Mouse (Mus musculus) Patski (cell line): ENCODE measurements at regions not wholly inside any gene's neighbourhood (a gene's known extent, or its start where the extent isn't known, plus 50 kb on each side); places are given as distances from the start of the nearest gene placed in this dataset.

ENCODE experiments used
- ATAC-seq: fragments of 100-300 bp; one replicate; pipeline ENCODE4 v1.8.0; 2021
- CTCF ChIA-PET: fragments of 350-600 bp; sonication (Branson Sonifier 250); formaldehyde crosslinking; loops from one replicate; lab custom pipeline; 2022; ENCODE audit warnings: inconsistent platforms; lab: Charles Lee
- POLR2A ChIA-PET: fragments of 350-600 bp; sonication (Branson Sonifier 250); formaldehyde crosslinking; loops from one replicate; lab custom pipeline; 2022; ENCODE audit warnings: antibody characterized with exemption, inconsistent platforms; lab: Charles Lee
- DNase-seq: peaks from one replicate; pipeline ENCODE4 v3.0.0-alpha.2; 2011; ENCODE audit warnings: low read depth, low spot score
- H3K27me3 ChIP-seq: fragments of 371-371 bp; one replicate; pipeline ENCODE4 v1.5.1; 2021
- CTCF ChIP-seq: fragments of 100-300 bp; IDR thresholded peaks from one replicate; pipeline ENCODE4 v1.5.1; 2021
- in situ Hi-C: fragments of 300-500 bp; cut with MboI; formaldehyde crosslinking; loops from 3 replicates; pipeline ENCODE4 v1.11.1; 2018; ENCODE audit warnings: low pct_unique_long_range_greater_than_20kb, mixed read lengths

DNA sequence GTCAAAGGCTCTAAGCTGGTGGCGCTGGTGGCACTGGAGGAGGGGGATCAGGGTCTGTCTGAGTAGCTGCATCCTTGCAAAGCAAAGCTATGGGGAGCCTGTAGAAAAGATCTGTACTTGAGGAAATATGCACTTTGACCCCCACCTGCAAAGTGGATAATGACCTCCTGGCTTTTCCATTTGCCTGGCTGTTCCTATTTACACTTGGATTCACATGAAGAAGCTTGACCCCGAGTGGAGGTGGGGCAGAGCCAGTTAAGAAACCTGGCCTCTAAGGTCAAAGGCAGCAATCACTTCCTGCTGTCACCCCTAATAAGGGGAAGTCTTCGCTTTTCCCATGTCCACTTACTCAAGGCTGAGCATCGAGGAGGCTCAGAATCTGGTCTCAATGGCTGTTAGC, 145.7 kb upstream of the Fam19a5 start:
- POLR2A ChIA-PET = interaction anchor here (0.6 kb wide), 1 partner anchor 14 kb away, joined by 4 read pairs; no protein-coding TSS in a partner anchor
- TF ChIP-seq CTCF = no peak
- CTCF ChIA-PET = no interaction called here
- DNase-seq = no peak
- in situ Hi-C loops = no loop called here
- no peak for ATAC-seq
- H3K27me3 ChIP-seq = peaks cover 5% of the 10 kb centered on the region

GRCm38 (mm10) chr15:87405689-87406088, 138.4 kb upstream of the Fam19a5 start:
- ChIA-PET POLR2A (no interaction called here), CTCF (no interaction called here)
- ATAC-seq = no peak
- in situ Hi-C loops = no loop called here
- no peak for TF ChIP-seq CTCF
- no peak for DNase-seq
- peaks cover 2% of the 10 kb centered on the region for H3K27me3 ChIP-seq

DNA sequence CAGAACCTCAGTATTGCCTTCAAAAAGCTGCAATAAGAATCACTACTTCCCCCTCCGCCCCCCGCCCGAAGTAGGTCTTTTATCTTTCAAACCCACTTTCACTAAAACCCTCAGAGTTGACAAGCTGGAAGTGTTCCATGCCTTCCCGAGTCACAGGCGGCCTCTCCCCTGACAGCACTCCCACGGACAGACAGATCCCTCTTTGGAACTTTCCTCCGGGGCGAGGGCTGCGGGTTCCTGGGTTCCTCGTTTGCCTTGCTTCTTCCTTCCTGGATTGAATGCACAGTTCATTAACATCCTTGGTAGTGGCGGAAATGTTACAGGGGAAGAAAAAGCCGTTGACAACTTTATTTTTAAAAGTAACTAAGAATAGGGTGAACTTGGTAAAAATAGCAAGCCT, 132.1 kb upstream of the Fam19a5 start:
- no peak for DNase-seq
- in situ Hi-C loops = no loop called here
- ATAC-seq = no peak
- POLR2A ChIA-PET = interaction anchor here (0.7 kb wide), 1 partner anchor 14 kb away, joined by 4 read pairs; no protein-coding TSS in a partner anchor
- CTCF ChIA-PET = no interaction called here
- TF ChIP-seq CTCF = no peak
- peaks cover 14% of the 10 kb centered on the region for H3K27me3 ChIP-seq

DNA sequence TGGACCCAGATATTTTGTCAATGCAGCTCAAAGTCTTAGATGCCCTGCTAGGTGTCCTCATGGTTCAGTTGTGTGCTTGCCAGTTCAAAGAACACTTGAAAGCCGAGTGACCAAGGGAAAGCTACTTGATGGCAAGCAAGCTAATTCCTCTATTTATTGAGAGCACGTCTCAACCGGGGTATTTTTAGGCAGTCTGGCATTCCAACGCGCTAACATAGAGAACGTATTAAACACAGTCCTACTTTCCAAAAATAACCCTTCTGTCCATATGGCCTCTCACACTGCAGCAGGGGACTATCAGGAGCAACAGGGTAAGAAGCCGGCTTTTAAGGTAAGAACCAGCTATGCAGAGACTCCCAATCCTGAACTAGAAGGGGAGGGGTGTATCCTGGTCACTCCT, 128.1 kb upstream of the Fam19a5 start:
- peaks cover 9% of the 10 kb centered on the region for H3K27me3 ChIP-seq
- DNase-seq (no peak), ATAC-seq (no peak)
- TF ChIP-seq CTCF = no peak
- in situ Hi-C loops = no loop called here
- CTCF ChIA-PET = no interaction called here
- POLR2A ChIA-PET = no interaction called here

GRCm38 (mm10) chr15:87421743-87422142, 122.4 kb upstream of the Fam19a5 start:
- ChIA-PET CTCF (interaction anchor here (1.6 kb wide), 1 partner anchor 12 kb away, joined by 4 read pairs; no protein-coding TSS in a partner anchor), POLR2A (interaction anchor here (0.6 kb wide), 1 partner anchor 457 kb away, joined by 3 read pairs; no protein-coding TSS in a partner anchor)
- in situ Hi-C loops = no loop called here
- no peaks in the 10 kb centered on the region for H3K27me3 ChIP-seq
- no peak for ATAC-seq
- DNase-seq = no peak
- TF ChIP-seq CTCF = no peak

DNA sequence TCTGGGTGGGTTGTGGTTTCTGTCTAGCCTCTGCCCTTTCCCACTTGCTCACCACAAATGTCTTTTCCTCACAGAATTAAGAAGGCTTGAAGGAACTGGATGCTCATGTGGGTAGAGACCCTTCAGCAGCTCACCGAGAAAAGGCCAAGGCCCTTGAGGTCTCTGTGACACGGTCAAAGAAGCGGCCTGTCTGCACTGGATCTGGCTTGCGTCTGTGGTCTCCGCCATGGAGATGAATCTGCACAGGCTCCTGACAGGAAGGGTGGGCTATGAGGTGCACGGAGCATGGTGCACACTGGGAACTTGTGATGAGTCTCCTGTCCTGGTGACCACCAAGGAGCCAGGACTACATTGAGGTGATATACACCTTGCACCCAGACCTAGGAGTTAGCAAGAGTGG, 110.8 kb upstream of the Fam19a5 start:
- no peak for ATAC-seq
- DNase-seq = no peak
- no peak for TF ChIP-seq CTCF
- ChIA-PET CTCF (interaction anchor here (1.7 kb wide), 1 partner anchor 11 kb away, joined by 4 read pairs; no protein-coding TSS in a partner anchor), POLR2A (no interaction called here)
- no peaks in the 10 kb centered on the region for H3K27me3 ChIP-seq
- in situ Hi-C loops = no loop called here

- ChIA-PET CTCF (interaction anchor here (1.7 kb wide), 1 partner anchor 11 kb away, joined by 4 read pairs; no protein-coding TSS in a partner anchor), POLR2A (no interaction called here)
- ATAC-seq (no peak), DNase-seq (no peak)
- peaks cover 4% of the 10 kb centered on the region for H3K27me3 ChIP-seq
- no peak for TF ChIP-seq CTCF
- in situ Hi-C loops = no loop called here
Observed at GRCm38 (mm10) chr15:87433901-87434300, 110.2 kb upstream of the Fam19a5 start.

- no peak for ATAC-seq
- DNase-seq = no peak
- ChIA-PET POLR2A (no interaction called here), CTCF (no interaction called here)
- TF ChIP-seq CTCF = no peak
- in situ Hi-C loops = no loop called here
- H3K27me3 ChIP-seq = peaks cover 4% of the 10 kb centered on the region
Observed at GRCm38 (mm10) chr15:87435566-87435965, 108.5 kb upstream of the Fam19a5 start.

GRCm38 (mm10) chr15:87437611-87438010, 106.5 kb upstream of the Fam19a5 start:
- no peak for ATAC-seq
- in situ Hi-C loops = no loop called here
- ChIA-PET CTCF (no interaction called here), POLR2A (no interaction called here)
- TF ChIP-seq CTCF = no peak
- DNase-seq = no peak
- peaks cover 4% of the 10 kb centered on the region for H3K27me3 ChIP-seq

DNA sequence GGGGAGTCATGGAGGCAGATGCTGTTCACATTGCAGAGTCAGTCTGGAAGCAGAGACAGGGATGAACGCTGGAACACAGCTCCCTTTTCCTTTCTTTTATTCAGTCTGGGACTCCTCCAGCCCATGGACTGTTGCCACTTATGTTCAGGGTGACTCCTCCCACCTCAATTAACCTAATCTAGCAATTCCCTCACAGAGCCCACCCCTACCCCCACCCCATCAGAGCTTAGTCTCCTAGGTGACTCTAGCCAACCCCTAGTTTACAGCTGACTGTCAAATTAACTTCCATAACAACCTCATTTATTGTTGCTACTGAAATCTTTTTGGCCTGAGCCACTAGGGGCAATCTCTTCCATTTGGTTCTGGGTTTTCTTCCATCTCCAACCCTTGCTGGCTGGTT, 85.2 kb upstream of the Fam19a5 start:
- ATAC-seq = no peak
- no peak for TF ChIP-seq CTCF
- in situ Hi-C loops = no loop called here
- DNase-seq = no peak
- CTCF ChIA-PET = interaction anchor here (1.0 kb wide), 1 partner anchor 14 kb away, joined by 3 read pairs; no protein-coding TSS in a partner anchor
- H3K27me3 ChIP-seq = no peaks in the 10 kb centered on the region
- POLR2A ChIA-PET = no interaction called here

DNA sequence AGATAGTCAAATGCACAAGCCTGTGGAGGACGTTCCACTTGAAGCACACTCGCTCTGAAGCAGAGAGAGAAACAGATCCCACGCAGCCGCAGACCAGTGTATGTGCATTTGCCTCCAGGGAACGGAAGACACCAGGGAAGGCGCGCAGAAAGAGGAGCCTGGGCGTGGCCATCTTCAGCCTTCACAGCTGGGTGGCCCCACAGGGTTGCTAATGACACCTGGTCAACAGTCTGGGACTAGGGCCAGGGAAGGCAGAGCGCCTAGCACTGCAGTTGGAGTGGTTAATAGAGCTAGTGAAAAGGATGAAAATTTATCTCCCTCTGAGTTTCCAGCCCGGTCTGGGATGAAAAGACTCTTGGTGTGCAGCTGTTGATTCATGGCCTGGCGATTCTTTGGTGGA, 67.9 kb upstream of the Fam19a5 start:
- POLR2A ChIA-PET = no interaction called here
- ATAC-seq (peak; percentile 96), DNase-seq (peak; percentile 39)
- CTCF ChIA-PET = no interaction called here
- H3K27me3 ChIP-seq = no peaks in the 10 kb centered on the region
- TF ChIP-seq CTCF = no peak
- in situ Hi-C loops = no loop called here

DNA sequence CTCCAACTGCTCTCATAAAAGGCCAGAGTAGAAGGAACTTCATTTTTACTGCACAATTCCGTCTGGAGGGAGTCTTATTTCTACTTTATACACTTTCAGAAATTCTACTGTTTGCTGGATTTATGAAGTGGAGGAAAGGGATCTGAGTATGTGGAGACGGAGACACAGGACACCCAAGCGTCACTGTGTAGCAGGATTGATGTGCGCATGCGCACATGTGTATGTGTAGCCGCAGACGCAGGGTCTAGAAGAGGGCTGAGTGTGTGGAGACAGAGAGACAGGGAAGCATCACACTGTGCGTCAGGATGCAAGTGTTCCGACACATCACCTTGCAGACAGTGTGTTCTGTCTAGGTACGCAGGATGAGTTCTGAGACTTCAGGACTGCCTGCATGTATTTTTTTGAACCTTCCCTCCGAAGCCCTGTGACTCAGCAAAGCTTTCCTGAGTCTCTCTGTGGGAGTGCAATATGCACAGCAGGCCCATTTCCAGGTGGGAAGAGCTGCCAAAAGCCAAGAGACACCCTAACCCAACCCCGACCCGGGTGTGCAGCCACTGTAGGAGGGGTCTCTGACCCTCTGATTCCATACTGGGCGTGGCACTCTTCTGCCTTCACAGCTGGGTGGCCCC, 67.1 kb upstream of the Fam19a5 start:
- ATAC-seq (no peak), DNase-seq (no peak)
- in situ Hi-C loops = no loop called here
- no peaks in the 10 kb centered on the region for H3K27me3 ChIP-seq
- CTCF ChIA-PET = no interaction called here
- POLR2A ChIA-PET = no interaction called here
- no peak for TF ChIP-seq CTCF
